Mouse (Mus musculus): ENCODE results near the gene Huwe1. TPM values are rescaled to one million over a fixed set of nuclear protein-coding genes. Genes with fewer than 3 reads are reported as not detected.

Gene Huwe1
- total RNA-seq (2021): 100 to 1,000 TPM; 113 to 116 TPM
- long read RNA-seq, experiment 1, partial matches to known transcripts: 14 of 25 reads
- long read RNA-seq, experiment 1, other reads (novel, unspliced or antisense): 11 of 25 reads
- long read RNA-seq, experiment 2, partial matches to known transcripts: 17 of 20 reads
- long read RNA-seq, experiment 2, other reads (novel, unspliced or antisense): 3 of 20 reads

GRCm38 (mm10) chrX:151800701-151801511 is at the start of gene Huwe1:
Gene Huwe1, plus strand, starts transcription at chrX:151800807.
- DNase-seq: peak; percentile 69
- intact Hi-C loops (cut with DNase I): loop anchor here (10.0 kb wide), 2 partner anchors 214 to 986 kb away; partner anchors contain the start of genes Maged2, Ribc1 and Smc1a
- no peak; the same call in 1 of the 2 replicates for TF ChIP-seq CTCF (IDR thresholded peaks at IDR 0.05)

GRCm38 (mm10) chrX:151780348-151780747 is 20.3 kb upstream of the Huwe1 start:
- Histone ChIP-seq H3K27ac (no peak overlapping the region), H3K4me3 (no peak overlapping the region)
- intact Hi-C loops (cut with DNase I): no loop called here
- TF ChIP-seq CTCF (IDR thresholded peaks at IDR 0.05): no peak
- no peak for DNase-seq

More at GRCm38 (mm10) chrX:151800701-151801511, at the start of gene Huwe1:
- Histone ChIP-seq H3K4me3 (peak within 1 kb of the TSS; percentile 88), H3K27ac (peak within 1 kb of the TSS; percentile 98)

- Histone ChIP-seq H3K27ac (no peak overlapping the region), H3K4me3 (no peak overlapping the region)
- intact Hi-C loops (cut with DNase I): no loop called here
- TF ChIP-seq CTCF (IDR thresholded peaks at IDR 0.05): no peak
- DNase-seq: no peak
Observed at GRCm38 (mm10) chrX:151782939-151783338, 17.7 kb upstream of the Huwe1 start.

- no peak for TF ChIP-seq CTCF (IDR thresholded peaks at IDR 0.05)
- no peak overlapping the region for H3K4me3 ChIP-seq
- intact Hi-C loops (cut with DNase I): no loop called here
- no peak for DNase-seq
- H3K27ac ChIP-seq: no peak overlapping the region
Observed at GRCm38 (mm10) chrX:151792766-151793165, 7.8 kb upstream of the Huwe1 start.

- no peak for TF ChIP-seq CTCF (IDR thresholded peaks at IDR 0.05)
- no peak for DNase-seq
- Histone ChIP-seq H3K4me3 (no peak overlapping the region), H3K27ac (no peak overlapping the region)
- intact Hi-C loops (cut with DNase I): no loop called here
Observed at GRCm38 (mm10) chrX:151797970-151798369, 2.6 kb upstream of the Huwe1 start.

- H3K27ac ChIP-seq: peak overlapping the region; percentile 98
- DNase-seq: no peak
- TF ChIP-seq CTCF (IDR thresholded peaks at IDR 0.05): no peak
- intact Hi-C loops (cut with DNase I): loop anchor here (10.0 kb wide), 2 partner anchors 212 to 988 kb away; partner anchors contain the start of genes Maged2, Ribc1 and Smc1a
- H3K4me3 ChIP-seq: peak overlapping the region; percentile 88
Observed at GRCm38 (mm10) chrX:151802328-151802955, 1.8 kb downstream of the Huwe1 start.

- Histone ChIP-seq H3K4me3 (peak overlapping the region; percentile 88), H3K27ac (peak overlapping the region; percentile 98)
- TF ChIP-seq CTCF (IDR thresholded peaks at IDR 0.05): no peak
- intact Hi-C loops (cut with DNase I): loop anchor here (10.0 kb wide), 2 partner anchors 212 to 988 kb away; partner anchors contain the start of genes Maged2, Ribc1 and Smc1a
- DNase-seq: peak; percentile 94
Observed at GRCm38 (mm10) chrX:151802956-151803776, 2.6 kb downstream of the Huwe1 start.

GRCm38 (mm10) chrX:151803777-151804101 is 3.1 kb downstream of the Huwe1 start:
- peak overlapping the region; percentile 88 for H3K4me3 ChIP-seq
- DNase-seq: peak; percentile 63
- peak overlapping the region; percentile 98 for H3K27ac ChIP-seq
- intact Hi-C loops (cut with DNase I): loop anchor here (10.0 kb wide), 2 partner anchors 211 to 989 kb away; partner anchors contain the start of genes Maged2, Ribc1 and Smc1a
- TF ChIP-seq CTCF (IDR thresholded peaks at IDR 0.05): no peak

GRCm38 (mm10) chrX:151804388-151804787 is 3.8 kb downstream of the Huwe1 start:
- DNase-seq: no peak
- Histone ChIP-seq H3K27ac (peak overlapping the region; percentile 98), H3K4me3 (peak overlapping the region; percentile 88)
- intact Hi-C loops (cut with DNase I): loop anchor here (10.0 kb wide), 2 partner anchors 210 to 990 kb away; partner anchors contain the start of genes Maged2, Ribc1 and Smc1a
- TF ChIP-seq CTCF (IDR thresholded peaks at IDR 0.05): no peak

GRCm38 (mm10) chrX:151811481-151811880 is 10.9 kb downstream of the Huwe1 start:
- intact Hi-C loops (cut with DNase I): no loop called here
- TF ChIP-seq CTCF (IDR thresholded peaks at IDR 0.05): no peak
- Histone ChIP-seq H3K4me3 (no peak overlapping the region), H3K27ac (0 out of 2 replicates have a peak overlapping the region, but pooled peaks have one; percentile 10)
- DNase-seq: no peak

GRCm38 (mm10) chrX:151813656-151814055 is 13.0 kb downstream of the Huwe1 start:
- no peak overlapping the region for H3K4me3 ChIP-seq
- no peak overlapping the region for H3K27ac ChIP-seq
- DNase-seq: no peak
- intact Hi-C loops (cut with DNase I): no loop called here
- TF ChIP-seq CTCF (IDR thresholded peaks at IDR 0.05): no peak

GRCm38 (mm10) chrX:151817712-151818111 is 17.1 kb downstream of the Huwe1 start:
- no peak overlapping the region for H3K4me3 ChIP-seq
- TF ChIP-seq CTCF (IDR thresholded peaks at IDR 0.05): no peak
- no peak for DNase-seq
- intact Hi-C loops (cut with DNase I): no loop called here
- 0 out of 2 replicates have a peak overlapping the region, but pooled peaks have one; percentile 28 for H3K27ac ChIP-seq

Data from gastrocnemius, adult 2 months (tissue).